Mouse (Mus musculus) central nervous system, embryonic 14 days (tissue): Measurements from ENCODE around the gene Mre11a. TPM values are rescaled to one million over a fixed set of nuclear protein-coding genes. Genes with fewer than 3 reads are reported as not detected.

Source experiments
- polyA plus RNA-seq: library from polyadenylated mRNA; depleted of rRNA; stranded (reverse); fragments of >200 nt; gene quantifications from 2 replicates; pipeline ENCODE4 v1.2.3, GENCODE M21; 2012; rRNA removed

The Mre11a gene
- 12.2 and 13.4 TPM in 2 replicates for polyA plus RNA-seq

DNA sequence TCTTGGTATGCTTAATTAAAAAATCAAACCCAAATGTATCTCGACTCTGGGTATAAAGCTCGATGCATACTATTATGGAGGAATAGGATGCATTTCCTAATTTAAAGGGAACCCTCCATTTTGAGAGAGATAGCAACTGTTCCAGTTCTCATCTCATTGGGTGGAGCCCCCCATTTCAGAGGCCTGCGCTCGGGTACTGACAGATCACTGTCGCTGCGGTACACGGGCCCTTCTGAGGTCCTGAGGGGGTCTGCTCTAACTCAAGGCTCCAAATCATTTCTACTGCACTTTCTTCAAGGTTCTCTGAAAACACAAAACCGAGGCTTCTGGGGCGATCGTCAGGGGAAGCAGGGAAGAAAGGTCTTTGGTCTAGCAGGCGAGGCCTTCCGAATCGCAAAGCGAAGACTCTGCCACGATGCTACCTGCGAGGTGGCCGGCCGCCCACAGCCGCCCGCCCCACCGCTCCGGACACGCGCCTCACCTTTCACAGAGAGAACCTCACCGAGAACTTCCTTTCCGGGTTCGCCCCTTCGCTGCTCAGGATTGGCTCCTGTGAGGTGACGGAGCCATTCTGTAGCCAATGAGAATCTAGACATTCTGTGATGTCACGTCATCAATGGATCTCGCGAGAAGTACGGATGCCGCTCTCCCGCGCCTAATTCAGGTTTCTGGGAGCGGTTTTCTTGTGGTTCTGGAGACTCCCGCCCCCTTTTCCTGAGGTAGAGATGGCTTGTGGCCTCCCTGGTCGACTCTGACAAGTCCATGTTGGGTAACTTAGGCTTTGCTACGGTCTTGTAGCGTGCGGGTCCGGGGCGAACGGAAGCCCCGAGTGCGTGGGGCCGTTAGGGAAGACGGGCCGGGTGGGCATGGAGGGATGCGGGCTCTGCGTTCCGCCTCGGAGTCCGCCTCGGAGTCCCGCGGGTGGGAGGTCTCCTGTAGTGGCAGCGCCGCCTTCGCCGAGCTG, at the start of gene Mre11a, which contains the start of gene Ankrd49:
Gene Mre11a, plus strand, starts transcription at position 616 of the 964 bp plus-strand sequence.
Gene Ankrd49, minus strand, starts transcription at position 818 of the 964 bp plus-strand sequence.

GRCm38 (mm10) chr9:14740151-14740924, 44.1 kb upstream of the Mre11a start, which contains the start of gene Piwil4:
TSS of gene Piwil4 (minus strand) at chr9:14740733.

DNA sequence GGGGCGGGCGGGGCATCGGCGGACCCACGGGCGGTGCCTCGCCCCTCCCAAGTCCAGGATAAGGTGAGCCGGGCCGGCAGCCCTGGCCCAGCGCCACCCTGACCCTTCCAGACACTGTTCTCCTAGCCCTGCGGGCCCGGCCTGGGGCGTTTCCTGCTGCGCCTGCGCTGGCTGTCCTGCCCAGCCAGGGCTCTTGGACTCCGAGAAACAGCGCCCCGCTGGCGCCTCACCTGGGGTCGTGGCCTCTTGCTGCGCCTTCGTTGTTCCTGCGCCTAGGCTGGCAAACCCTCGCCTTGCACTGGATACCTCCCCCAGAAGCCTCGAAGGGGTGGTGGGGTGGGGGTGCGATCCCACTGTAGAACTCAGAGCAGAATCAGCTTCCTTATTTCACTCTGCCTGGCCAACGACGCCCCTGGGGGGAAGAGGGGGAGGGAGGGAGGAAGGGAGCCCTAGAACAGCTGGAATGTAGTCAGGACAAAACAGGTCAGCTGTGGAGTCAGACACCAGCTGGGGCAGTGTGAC, 32.4 kb upstream of the Mre11a start, which contains the start of gene Fut4:
Gene Fut4, minus strand, starts transcription at position 393 of the 522 bp plus-strand sequence.

DNA sequence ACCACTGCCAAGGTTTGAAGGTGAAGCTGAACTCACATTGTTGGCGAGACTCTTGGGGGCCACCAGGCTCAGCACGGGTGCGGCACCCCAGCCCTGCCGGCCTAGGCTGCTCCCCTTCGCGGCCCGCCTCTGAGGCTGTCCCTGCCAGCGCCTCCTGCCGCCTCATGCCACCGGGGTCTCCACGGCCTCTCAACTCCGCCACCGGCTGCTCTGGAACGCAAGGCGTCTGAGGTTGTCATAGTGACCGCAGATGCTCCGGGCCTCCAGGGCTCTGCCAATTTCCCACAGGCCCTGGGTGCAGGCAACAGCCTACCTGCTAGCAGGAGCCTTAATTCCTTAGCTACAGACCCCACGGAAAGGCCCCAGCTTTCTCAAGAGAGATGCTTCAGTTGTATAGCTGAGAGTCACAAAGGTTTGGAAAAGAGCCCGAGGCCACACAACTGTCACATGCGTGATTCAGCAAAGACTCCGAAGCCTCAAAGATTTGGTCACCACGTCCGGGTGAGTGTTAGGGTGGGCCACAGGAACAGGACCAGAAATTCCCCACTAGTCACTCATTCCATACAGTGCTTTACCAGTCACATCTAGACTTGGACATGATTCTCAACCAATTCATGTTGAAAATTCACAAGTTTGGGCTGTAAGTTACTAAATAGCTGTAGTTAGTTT, 13.5 kb upstream of the Mre11a start, which contains the start of gene 1700012B09Rik:
Gene 1700012B09Rik, minus strand, starts transcription at position 228 of the 669 bp plus-strand sequence.

GRCm38 (mm10) chr9:14859868-14860639, 75.6 kb downstream of the Mre11a start, which contains the start of gene Gpr83:
TSS of gene Gpr83 (plus strand) at chr9:14860210.

Other genes starting within 250 kb of the Mre11a start
- 20.0 and 25.2 TPM in 2 replicates for gene Amotl1, start 139.6 kb upstream of the Mre11a start, polyA plus RNA-seq
- gene Piwil4, start 43.9 kb upstream of the Mre11a start, polyA plus RNA-seq, result 0.26 and 0.28 TPM in 2 replicates
- 0.80 and 1.3 TPM in 2 replicates for gene Fut4, start 32.3 kb upstream of the Mre11a start, polyA plus RNA-seq
- 1.0 and 1.4 TPM in 2 replicates for gene 1700012B09Rik, start 13.6 kb upstream of the Mre11a start, polyA plus RNA-seq
- 20.4 and 24.6 TPM in 2 replicates for gene Ankrd49, start 202 bp downstream of the Mre11a start, polyA plus RNA-seq
- 1.1 and 1.5 TPM in 2 replicates for gene Gpr83, start 75.6 kb downstream of the Mre11a start, polyA plus RNA-seq
- 0.04 and 0.24 TPM in 2 replicates for gene Izumo1r, start 119.3 kb downstream of the Mre11a start, polyA plus RNA-seq